Mouse (Mus musculus) cerebral cortex, adult 2 months (tissue): ENCODE results near the gene Hes3.

Source experiments
- WGBS: fragments of 180-500 bp; shearing (Covaris S2); methylation state at CpG from one replicate; pipeline ENCODE4 v1.1.7; 2018; 5-methylcytosine and 5-hydroxymethylcytosine counted together

Hes3 gene

DNA sequence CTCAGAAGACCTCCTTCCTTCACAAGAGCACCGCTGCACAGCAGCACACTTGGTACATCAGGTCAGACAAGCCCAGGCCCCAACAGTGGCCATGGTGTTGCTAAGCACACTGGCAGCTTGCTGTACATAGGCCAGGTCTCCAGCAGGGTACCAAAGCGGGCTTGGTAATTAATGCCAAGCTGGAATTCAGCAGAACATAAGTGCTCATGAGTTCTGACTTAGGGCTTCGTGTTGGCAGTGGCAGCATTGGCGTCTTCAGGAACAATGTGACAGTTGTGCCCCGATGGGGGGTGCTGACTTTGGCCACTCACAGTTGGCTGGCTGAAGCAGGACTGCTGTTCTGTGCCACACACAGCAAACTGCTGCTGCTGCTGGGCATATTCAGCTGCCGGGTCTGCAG lies 13.2 kb upstream of the Hes3 start:
- WGBS, result 70% methylated on average over 6 of the region's 6 CpGs

DNA sequence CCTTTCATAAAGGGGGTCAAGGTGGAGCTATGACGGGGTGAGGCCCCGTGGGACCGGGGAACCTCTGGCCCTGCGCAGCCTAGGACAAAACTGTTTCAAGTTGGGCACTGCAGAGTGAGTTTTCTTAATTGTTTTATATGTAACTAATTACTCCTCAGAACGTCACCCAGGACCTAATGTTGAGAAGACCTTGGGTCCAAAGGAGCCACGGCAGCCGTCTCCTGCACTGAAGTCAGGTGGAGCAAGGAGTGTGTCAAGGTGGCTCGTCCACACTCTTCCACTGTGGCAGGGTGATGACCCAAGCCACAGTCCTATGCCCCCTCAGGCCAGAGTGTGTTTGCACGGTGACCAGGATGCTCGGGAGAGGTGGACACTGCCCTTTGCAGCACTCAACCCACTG lies 11.7 kb upstream of the Hes3 start:
- 95% methylated on average over 10 of the region's 10 CpGs for WGBS

DNA sequence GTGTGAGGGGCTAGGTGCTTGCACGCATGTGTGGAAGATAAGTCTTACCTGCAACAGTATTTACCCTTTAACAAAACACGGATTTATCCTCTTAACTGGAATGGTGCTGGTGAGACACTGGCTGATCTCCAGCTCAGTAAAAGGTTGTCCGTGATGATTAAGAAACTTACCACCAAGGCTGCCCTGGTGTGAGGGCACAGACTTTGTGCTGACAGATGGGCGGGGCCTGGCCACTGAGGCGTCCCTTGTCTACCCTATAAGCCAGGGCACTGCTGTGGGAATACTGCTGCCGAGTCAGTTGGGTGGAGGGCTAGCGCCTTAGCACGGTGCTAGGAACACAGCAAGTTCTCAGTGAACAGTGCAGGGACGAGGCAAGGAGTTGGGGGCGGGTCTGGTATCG lies 10.6 kb upstream of the Hes3 start:
- WGBS, result 82% methylated on average over 11 of the region's 11 CpGs

DNA sequence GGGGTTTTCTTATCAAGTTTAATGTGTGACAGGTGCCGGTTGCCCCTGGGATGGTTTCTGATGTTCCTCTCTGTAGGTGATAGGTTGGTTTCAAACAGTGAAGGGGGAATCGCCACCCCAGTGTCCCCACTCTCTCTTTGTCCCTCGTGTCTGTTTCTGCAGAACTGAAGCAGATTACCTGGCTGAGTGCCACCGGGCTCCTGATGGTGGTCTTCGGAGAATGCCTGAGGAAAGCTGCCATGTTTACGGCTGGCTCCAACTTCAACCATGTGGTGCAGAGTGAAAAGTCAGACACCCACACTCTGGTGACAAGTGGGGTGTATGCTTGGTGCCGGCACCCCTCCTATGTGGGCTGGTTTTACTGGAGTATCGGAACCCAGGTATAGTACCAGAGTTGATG lies 8.9 kb upstream of the Hes3 start:
- WGBS, result 59% methylated on average over 8 of the region's 8 CpGs

DNA sequence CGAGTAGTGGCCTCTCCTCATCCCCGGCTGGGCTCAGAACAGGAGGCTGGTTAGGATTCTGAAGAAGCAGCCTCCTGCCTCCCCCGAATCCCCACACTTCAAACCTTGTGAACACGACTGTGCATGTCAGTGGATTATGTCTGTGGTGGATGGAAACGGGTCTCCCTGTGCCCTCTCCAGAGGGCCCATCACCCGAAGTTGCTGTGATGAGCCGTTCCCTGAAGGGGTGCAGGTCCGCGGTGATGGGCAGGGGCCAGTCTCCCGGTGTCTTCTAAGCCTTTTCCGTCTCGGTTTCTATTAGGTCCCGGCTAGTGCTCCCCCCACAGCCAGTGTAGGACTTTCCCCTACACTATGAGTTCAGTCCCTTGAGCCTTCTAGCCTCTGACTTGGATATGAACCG lies 7.4 kb upstream of the Hes3 start:
- WGBS, result 82% methylated on average over 14 of the region's 14 CpGs

DNA sequence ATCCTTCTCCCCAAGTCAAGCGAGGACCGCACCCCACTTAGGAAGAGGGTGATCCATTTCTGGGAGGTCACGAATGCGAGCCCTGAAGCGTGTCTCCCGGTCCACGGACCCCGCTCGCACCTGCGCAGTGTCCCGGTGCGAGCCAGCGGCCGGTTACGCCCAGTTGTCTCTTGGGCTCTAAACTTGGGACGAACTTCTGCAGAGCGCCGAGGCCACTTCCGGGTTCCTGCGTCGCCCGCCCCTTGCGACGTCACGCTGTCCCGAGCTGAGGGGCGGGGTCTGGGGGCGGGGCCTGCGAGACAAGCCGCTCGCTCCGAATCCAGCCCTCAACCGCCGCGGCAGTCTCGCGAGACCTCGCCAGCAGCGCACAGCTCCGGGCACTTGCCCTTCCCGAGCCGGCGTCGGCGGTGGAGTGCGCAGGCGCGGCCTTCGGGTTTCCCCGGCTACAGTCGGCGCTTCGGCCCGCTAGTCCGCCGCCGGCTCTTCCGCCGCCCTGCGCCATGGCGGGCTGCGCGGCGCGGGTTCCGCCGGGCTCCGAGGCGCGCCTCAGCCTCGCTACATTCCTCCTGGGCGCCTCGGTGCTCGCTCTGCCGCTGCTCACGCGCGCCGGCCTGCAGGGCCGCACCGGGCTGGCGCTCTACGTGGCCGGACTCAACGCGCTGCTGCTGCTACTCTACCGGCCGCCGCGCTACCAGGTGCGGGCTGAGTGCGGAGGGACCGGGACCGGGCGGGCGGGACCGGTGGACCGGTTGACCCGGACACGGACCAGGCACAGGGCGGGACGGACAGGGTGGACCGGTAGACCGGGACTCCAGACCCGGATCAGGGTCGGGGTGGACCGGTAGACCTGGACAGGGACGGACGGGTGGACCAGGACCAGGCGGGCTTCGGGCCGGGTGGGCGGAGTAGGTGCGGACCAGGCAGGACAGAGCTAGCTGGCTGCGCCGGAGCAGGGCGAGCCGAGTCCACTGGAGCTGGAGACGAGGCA lies 5.7 kb upstream of the Hes3 start, which contains the start of gene Icmt:
Gene Icmt, plus strand, starts transcription at position 354 of the 988 bp plus-strand sequence.
- WGBS, result under 1% methylated on average over 119 of the region's 119 CpGs

DNA sequence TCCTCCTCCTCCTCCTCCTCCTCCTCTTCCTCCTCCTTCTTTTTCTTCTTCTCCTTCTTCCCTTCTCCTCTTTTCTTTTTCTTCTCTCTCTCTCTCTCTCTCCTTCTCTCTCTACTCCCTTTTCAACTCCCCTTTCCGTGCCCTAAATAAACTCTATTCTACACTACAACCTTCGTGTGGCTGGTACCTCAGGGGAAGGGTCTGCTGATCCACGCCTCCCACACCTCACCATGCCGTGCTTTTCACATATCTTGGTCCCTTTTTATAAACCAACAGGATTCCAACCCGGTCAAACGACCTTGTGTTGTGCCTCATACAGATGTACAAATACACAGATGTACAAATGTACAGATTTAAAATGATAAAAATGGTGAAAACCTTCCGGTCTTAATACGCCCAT lies 4.9 kb upstream of the Hes3 start:
- 16% methylated on average over 8 of the region's 8 CpGs for WGBS

DNA sequence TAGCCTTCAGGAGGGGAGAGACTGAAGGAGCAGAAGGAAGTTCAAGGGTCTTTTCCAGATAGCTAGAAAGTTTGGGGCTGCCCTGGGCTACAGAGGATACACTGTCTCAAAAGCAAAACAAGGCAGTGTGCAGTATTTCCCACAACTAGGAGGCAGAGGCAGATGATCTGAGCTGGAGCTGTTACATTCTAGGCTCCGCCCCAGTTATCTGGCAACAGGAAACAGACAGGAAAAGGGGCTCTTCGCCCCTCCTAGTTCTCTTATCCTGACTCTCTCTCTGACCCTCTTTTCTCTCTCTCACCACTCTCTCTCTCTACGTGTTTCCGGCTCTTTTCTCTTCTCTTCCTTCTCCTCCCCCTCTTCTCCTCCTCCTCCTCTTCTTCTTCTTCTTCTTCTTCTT lies 4.5 kb upstream of the Hes3 start:
- 58% methylated on average over 4 of the region's 4 CpGs for WGBS

DNA sequence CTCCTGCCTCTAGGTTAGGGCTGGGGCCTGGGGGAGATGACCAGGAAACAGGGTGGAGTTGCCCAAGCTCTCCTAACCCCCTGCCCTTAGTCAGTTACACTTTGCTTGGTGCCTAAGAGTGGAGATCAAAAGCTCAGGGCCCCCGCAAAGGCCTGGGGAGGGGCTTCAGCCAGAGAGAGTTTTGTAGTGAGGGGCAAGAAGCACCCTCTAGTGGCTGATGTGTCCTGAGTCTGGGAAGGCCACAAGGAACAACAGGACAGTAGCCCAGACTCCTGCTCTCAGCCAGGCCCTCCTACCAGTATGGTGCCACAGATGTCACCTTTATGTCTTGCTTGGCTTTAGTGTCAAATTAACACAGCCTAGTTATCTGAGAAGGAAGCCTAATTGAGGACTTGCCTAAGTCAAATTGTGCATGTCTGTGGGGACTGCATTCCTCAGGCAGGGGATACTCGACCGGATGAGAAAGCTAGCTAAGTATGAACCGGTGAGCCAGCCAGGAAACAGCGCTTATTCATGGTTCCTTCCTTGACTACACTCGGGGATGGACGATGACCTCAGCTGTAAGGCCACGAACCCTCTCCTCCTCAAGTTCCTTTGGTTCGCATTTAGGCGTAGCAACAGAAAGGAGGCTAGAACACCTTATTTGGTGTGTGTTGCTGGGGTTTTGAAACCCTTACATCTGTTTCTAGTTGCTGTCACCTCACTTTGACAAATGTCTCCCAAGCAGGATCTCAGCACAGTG lies 2.9 kb upstream of the Hes3 start:
- WGBS, result 62% methylated on average over 10 of the region's 10 CpGs

DNA sequence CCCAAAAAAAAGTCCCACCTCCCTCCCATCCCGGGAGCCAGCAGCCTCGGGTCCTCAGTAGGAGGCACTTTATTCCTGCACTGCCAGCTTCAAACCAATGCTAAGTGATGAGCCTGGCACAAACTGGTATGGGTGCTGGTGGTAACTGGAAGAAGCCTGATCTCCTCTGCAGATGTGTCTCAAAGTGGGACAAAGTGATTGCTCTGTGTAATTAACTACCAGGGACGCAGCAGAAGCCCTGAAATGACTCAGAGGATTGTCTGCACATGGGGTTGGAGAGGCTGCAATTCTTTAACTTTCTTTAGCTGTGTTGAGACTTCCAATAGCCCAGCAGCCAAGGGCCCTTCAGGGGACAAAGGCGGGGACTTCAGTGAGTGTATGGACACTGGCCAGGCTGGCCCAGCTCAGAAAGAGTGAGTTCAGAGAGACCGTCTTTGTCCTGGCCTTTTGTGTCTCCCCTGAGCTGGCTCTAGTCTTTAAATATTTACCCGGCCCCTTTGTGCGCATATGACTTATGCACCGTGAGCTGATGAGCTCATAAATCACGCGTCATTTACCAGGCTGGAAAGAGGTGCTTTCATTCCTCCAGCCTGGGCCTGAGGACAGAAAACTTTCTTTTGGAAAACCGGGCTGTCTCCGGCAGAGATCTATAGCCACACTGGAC lies 772 bp upstream of the Hes3 start:
- WGBS, result 21% methylated on average over 12 of the region's 12 CpGs

DNA sequence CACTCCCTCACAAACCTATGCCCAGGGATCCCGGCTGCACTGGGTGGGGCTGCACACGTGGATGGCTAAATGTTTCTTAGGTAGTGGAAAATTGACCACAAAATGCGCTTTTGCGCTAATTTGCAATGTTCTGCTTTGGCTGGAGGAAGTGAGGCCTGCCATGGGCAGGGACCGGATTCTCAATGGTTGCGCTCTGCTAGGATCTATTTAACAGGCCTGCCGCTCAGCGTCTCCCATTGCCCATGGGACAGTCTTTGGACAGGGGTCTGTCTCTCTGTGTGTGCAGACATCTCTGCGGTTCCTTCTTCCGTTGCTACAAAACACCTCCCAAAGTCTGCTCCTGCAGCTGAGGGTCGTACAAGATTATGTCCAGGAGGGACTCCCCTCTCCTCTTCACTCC lies 471 bp downstream of the Hes3 start:
- WGBS, result 55% methylated on average over 11 of the region's 11 CpGs

DNA sequence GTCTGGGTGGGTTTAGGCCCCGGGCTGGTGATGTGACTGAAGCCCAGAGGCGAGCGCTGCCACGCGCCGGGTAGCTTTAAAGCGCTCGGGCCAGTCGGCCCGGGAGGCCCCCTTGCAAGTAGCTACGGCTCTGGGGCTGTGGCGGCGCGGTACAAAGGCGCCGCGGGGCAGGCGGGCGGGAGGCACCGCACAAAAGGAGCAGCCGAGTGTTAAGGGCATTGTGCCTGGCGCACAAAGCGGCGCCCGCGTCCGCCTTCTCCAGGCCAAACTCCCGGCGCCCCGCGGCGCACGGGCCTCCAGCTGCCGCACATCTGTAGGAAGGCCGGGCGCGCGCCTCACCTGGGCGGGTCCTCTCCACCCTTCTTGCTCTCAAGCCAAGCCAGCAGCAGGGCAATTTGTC lies 1.1 kb downstream of the Hes3 start:
- 3% methylated on average over 39 of the region's 39 CpGs for WGBS

DNA sequence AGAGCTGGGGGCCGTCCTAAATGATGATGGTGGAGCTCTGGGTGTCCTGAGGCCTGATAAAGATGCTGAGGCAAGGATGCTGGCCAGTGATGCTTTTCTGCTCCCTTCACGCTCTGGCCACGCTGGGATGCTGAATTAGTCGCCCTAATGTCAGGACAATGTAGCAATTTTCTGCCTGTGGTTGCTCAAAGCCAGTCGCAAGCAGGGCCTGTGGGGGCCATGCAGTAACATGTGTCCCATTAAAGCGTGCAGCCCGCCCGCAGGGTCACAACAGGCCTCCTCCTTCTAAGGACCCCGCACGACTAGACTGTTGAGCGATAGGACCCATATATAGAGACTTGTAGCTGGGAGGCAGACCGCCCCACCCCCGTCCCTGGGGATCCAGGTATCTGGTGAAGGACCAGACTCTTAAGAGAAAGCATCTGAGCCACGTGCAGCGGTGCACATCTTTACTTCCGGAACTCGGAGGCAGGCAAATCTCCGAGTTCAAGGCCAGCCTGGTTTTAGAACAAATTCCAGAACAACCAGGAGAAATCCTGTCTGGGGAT lies 3.0 kb downstream of the Hes3 start:
- 72% methylated on average over 18 of the region's 18 CpGs for WGBS

DNA sequence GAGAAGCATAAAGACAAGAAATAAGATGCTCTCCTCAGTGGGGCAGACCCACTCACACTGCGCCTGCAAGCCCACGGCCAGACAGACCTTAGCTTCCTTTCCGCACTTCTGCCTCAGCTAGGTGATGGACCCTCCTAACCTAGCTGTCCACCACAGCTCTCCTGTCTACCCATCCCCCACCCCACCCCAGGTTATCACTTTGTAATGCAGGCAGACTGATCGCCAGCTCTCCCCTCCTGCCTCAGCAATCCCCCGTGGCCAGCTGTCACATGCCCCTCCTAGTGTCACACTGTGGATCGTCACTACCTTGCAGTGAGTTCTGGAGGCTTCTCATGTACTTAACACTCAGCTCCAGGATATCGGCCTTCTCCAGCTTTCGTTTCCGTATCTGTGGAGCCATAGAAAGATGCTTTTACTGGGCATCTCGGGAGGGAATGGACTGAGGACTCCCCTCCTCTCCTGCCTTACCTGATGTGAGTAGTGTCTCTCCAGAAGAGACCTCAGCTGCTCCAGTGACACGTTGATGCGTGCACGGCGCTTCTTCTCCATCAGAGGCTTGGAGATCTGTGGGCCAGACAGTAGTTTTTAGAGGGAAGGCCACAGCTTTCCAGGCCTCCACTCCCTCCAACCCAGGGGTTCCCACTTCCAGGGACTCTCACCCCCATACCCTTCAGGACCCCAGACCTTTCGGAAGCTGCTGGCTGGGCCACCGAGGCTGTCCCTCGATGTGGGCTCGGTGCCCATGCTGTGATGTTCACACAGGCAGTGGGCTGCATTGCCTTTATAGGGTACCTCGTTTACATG lies 3.9 kb downstream of the Hes3 start:
- 50% methylated on average over 19 of the region's 19 CpGs for WGBS

DNA sequence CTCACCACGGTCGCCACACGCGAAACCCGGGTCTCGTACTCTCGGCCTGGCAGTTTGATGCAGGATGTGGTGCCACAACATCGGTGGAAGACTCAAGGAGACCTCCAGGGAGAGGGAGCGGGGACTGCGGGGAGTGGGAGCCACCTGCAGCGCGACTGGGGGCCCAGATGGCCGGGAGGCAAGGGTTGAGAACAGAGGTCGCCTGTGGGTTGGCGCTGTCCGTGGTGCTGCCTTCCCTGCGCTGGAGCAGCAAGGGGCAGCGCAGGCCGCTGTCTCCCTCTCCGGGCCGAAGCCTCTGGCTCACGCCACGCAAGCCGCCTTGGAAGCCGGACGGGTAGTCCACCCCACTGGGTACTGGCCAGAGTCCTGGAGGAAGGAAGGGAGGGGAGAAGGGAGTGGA lies 4.6 kb downstream of the Hes3 start:
- 24% methylated on average over 26 of the region's 26 CpGs for WGBS

DNA sequence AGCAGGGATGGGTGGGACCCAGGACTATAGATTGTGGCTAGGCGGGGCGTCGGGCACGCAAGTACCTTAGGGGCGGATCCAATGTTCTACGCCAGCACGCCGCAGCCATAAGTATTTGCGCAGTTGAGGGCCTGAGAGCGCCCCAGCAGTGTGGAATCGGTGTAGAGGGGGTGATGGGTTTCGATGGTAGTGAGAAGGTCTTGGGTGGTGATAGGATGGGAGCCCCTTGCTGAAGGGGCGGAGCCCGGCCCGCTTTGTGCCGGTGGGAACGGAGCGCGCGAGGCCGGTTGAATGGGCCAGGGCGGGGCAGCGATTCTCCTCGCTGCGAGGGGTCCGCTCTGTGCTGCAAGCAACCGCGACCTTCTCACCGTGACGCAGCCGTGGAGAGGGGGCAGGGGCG lies 5.3 kb downstream of the Hes3 start:
- 4% methylated on average over 32 of the region's 32 CpGs for WGBS

DNA sequence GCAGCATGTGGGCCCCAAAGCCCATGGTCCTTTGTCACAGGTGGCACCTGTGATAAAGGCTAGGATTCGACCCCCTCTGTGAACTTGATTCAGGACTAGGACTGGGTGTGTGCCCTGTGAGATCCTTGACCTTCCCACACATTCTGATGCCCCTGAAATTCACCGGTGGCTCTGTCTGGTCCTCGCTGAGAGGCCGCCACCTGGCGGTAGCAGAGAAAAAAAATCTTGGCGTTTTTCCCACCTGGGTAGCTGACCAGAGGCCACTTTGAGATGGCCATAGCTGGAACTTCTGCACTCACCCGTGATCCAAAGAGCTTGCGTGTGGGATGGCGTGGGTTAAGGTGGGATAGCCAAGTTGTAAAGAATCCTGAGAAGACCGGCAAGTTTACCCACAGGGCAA lies 6.0 kb downstream of the Hes3 start:
- WGBS, result 7% methylated on average over 10 of the region's 10 CpGs

DNA sequence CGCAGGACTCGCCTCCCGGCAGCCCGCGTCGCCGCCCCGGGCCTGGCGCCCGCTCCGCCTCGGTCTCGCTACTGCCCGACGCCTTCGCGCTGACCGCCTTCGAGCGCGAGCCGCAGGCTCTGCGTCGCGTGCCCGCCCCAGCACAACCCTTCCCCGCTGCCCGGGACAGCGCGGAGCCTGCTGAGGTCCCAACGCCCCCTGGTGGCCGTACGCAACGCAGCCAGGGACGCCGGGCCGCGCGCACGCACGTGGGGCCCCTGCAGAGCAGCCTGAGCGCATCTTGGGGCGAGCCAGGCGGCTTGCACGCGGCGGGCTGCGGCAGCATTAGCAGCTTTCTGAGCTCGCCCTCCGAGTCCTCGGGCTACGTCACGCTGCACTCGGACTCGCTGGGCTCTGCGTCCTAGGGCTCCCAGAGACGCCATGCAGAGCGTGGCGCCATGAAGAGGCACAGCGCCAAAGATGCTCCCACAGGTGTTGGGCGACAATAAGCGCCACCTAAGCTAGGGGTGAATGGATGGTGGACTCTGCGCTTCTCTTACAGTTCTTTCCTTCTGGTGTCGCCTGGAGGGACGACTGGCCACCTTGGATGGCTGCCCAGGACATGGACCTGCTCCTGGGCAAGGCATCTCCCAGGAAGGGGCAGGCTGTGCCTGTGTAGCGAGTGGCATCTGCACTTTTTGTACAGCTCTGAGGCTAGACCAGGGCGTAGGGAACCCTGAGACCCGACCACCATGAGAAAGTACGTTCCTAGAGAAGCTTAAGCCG lies 8.1 kb downstream of the Hes3 start:
- 10% methylated on average over 69 of the region's 70 CpGs for WGBS

DNA sequence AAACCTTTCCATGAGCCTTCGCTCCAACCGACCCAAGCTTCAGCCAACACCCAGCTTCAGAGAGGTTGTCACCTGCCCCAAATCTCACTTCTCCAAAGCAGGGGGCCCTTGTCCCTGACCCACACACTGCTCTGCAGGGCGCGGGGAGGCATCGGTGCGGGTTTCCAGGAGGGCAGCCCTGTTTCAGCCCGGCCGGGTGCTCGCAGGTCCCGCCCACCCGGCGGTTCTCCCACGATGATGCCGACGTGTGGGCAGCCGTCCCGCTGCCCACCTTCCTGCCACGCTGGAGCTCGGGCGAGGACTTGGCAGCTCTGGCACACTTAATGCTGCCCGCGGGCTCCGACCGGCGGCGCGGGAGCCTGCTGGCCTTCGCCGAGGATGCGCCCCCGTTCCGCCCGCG lies 8.7 kb downstream of the Hes3 start:
- WGBS, result 18% methylated on average over 31 of the region's 34 CpGs

DNA sequence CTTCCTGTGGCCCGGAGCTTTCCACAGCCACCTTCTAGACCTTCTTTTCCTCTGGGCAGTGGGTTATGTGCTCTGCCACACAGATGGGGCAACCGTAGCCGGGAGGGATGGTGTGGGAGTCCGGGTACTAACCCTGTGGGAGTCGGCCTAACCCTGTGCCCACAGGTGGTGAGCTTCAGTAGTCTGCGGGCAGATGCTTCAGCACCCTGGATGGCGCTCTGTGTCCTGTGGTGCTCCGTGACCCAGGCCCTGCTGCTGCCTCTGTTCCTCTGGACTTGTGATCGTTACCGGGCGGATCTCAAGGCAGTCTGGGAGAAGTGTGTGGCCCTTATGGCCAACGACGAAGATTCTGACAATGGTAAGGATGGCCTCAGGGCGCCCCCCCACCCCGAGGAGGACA lies 9.9 kb downstream of the Hes3 start:
- WGBS, result 75% methylated on average over 15 of the region's 15 CpGs
